Mouse (Mus musculus) midbrain, embryonic 16.5 days (tissue): Measurements from ENCODE around the gene Gse1. TPM values are rescaled to one million over a fixed set of nuclear protein-coding genes. Genes with fewer than 3 reads are reported as not detected.

Source experiments
- ATAC-seq: fragments of 200-750 bp; cut with Nextera tagmentation; 2 replicates; pipeline ENCODE4 v1.8.0; 2017; ENCODE audit warnings: moderate TSS enrichment
- H3K27ac ChIP-seq: fragments of 300-500 bp; sonication (generic); 2 replicates; pipeline ENCODE4 v1.5.1; 2014; ENCODE audit warnings: mild to moderate bottlenecking, low read length, mixed read lengths
- H3K27me3 ChIP-seq: fragments of 300-500 bp; sonication (generic); 2 replicates; pipeline ENCODE4 v1.6.1; 2014; ENCODE audit warnings: low read depth, low read length, mixed read lengths; ENCODE audit not compliant: control insufficient read depth, insufficient read depth
- H3K36me3 ChIP-seq: fragments of 300-500 bp; sonication (generic); 2 replicates; pipeline ENCODE4 v1.6.1; 2014; ENCODE audit warnings: mild to moderate bottlenecking, low read length, moderate library complexity, mixed read lengths; ENCODE audit not compliant: control insufficient read depth, insufficient read depth
- H3K4me1 ChIP-seq: fragments of 300-500 bp; sonication (generic); 2 replicates; pipeline ENCODE4 v1.6.1; 2014; ENCODE audit warnings: mild to moderate bottlenecking, low read length, mixed read lengths; ENCODE audit not compliant: control insufficient read depth, insufficient read depth
- H3K4me2 ChIP-seq: fragments of 300-500 bp; sonication (generic); 2 replicates; pipeline ENCODE4 v1.6.1; 2014; ENCODE audit warnings: mild to moderate bottlenecking, low read length, mixed read lengths
- H3K4me3 ChIP-seq: fragments of 300-500 bp; sonication (generic); 2 replicates; pipeline ENCODE4 v1.5.1; 2014; ENCODE audit warnings: low read depth, mild to moderate bottlenecking, low read length, moderate library complexity, mixed read lengths
- H3K9ac ChIP-seq: fragments of 300-500 bp; sonication (generic); 2 replicates; pipeline ENCODE4 v1.6.1; 2014; ENCODE audit warnings: low read depth, low read length, mixed read lengths
- H3K9me3 ChIP-seq: fragments of 300-500 bp; sonication (generic); replicated peaks from 2 replicates; pipeline ENCODE4 v1.6.1; 2014; ENCODE audit warnings: mild to moderate bottlenecking, low read length, mixed read lengths; ENCODE audit not compliant: control insufficient read depth, poor library complexity, severe bottlenecking
- WGBS: fragments of 180-500 bp; shearing (Covaris S2); extraction: QIAGEN DNeasy Blood & Tissue Kit; methylation state at CpG from one replicate; pipeline ENCODE4 v1.1.7; 2014; 5-methylcytosine and 5-hydroxymethylcytosine counted together
- polyA plus RNA-seq: library from polyadenylated mRNA; unstranded; fragments of >200 nt; fragmentation: Nextera tagmentation; extraction: Ambion mirVana; gene quantifications from 2 replicates; pipeline ENCODE4 v1.2.1, GENCODE M21; 2015

Gene Gse1
- polyA plus RNA-seq, 1 experiment from 2014 or later = 13.3 TPM

- H3K9ac ChIP-seq = no peak overlapping the region
- H3K27ac ChIP-seq = no peak overlapping the region
- H3K36me3 ChIP-seq = no peaks in the 10 kb centered on the region
- H3K9me3 ChIP-seq = no peaks in the 10 kb centered on the region
- no peak for ATAC-seq
- no peaks in the 10 kb centered on the region for H3K27me3 ChIP-seq
- no peak overlapping the region for H3K4me2 ChIP-seq
- WGBS = 63% methylated on average over 11 of the region's 11 CpGs
- 0 out of 2 replicates have a peak, but pooled peaks cover 5% of the 10 kb centered on the region for H3K4me1 ChIP-seq
- H3K4me3 ChIP-seq = no peak overlapping the region
These were observed 5.7 kb upstream of the Gse1 start for GRCm38 (mm10) chr8:120222548-120222947.

- H3K9ac ChIP-seq = 0 out of 2 replicates have a peak overlapping the region, but pooled peaks have one; percentile 20
- 50% methylated on average over 11 of the region's 11 CpGs for WGBS
- ATAC-seq = no peak
- peaks cover 6% of the 10 kb centered on the region; the same call in 1 of the 2 replicates for H3K27me3 ChIP-seq
- no peaks in the 10 kb centered on the region for H3K9me3 ChIP-seq
- no peak overlapping the region for H3K4me3 ChIP-seq
- H3K4me1 ChIP-seq = peaks cover 14% of the 10 kb centered on the region
- H3K4me2 ChIP-seq = no peak overlapping the region
- no peak overlapping the region for H3K27ac ChIP-seq
- H3K36me3 ChIP-seq = no peaks in the 10 kb centered on the region
These were observed 3.5 kb upstream of the Gse1 start for GRCm38 (mm10) chr8:120224521-120225420.

- WGBS = 27% methylated on average over 10 of the region's 10 CpGs
- peaks cover 14% of the 10 kb centered on the region; the same call in 1 of the 2 replicates for H3K27me3 ChIP-seq
- H3K27ac ChIP-seq = no peak overlapping the region
- H3K4me1 ChIP-seq = peaks cover 22% of the 10 kb centered on the region
- H3K9ac ChIP-seq = 0 out of 2 replicates have a peak overlapping the region, but pooled peaks have one; percentile 20
- H3K36me3 ChIP-seq = no peaks in the 10 kb centered on the region
- ATAC-seq = no peak
- H3K4me3 ChIP-seq = no peak overlapping the region
- H3K4me2 ChIP-seq = no peak overlapping the region
- H3K9me3 ChIP-seq = no peaks in the 10 kb centered on the region
These were observed 2.7 kb upstream of the Gse1 start for GRCm38 (mm10) chr8:120225421-120226151.

GRCm38 (mm10) chr8:120226700-120227577, 1.3 kb upstream of the Gse1 start:
- no peak overlapping the region; the same call in 1 of the 2 replicates for H3K4me2 ChIP-seq
- H3K36me3 ChIP-seq = no peaks in the 10 kb centered on the region
- no peak for ATAC-seq
- no peak overlapping the region for H3K4me3 ChIP-seq
- H3K9me3 ChIP-seq = no peaks in the 10 kb centered on the region
- WGBS = 51% methylated on average over 5 of the region's 5 CpGs
- H3K27ac ChIP-seq = no peak overlapping the region
- H3K27me3 ChIP-seq = peaks cover 14% of the 10 kb centered on the region; the same call in 1 of the 2 replicates
- H3K9ac ChIP-seq = no peak overlapping the region
- peaks cover 33% of the 10 kb centered on the region for H3K4me1 ChIP-seq

- no peak for ATAC-seq
These were observed 729 bp upstream of the Gse1 start for GRCm38 (mm10) chr8:120227578-120227876.

GRCm38 (mm10) chr8:120228781-120229573, 721 bp downstream of the Gse1 start:
- peak; percentile 46 for ATAC-seq
- Histone ChIP-seq H3K4me2 (peak overlapping the region; percentile 86), H3K27ac (peak overlapping the region; percentile 41; the same call in 1 of the 2 replicates), H3K9ac (peak overlapping the region; percentile 74), H3K36me3 (no peaks in the 10 kb centered on the region), H3K9me3 (no peaks in the 10 kb centered on the region), H3K4me1 (peaks cover 52% of the 10 kb centered on the region), H3K4me3 (peak overlapping the region; percentile 68), H3K27me3 (peaks cover 14% of the 10 kb centered on the region; the same call in 1 of the 2 replicates)
- under 1% methylated on average over 101 of the region's 125 CpGs for WGBS

More at GRCm38 (mm10) chr8:120227578-120227876, 729 bp upstream of the Gse1 start:
- H3K4me1 ChIP-seq = peaks cover 39% of the 10 kb centered on the region
- no peaks in the 10 kb centered on the region for H3K9me3 ChIP-seq
- peak overlapping the region; percentile 86 for H3K4me2 ChIP-seq
- no peak overlapping the region for H3K9ac ChIP-seq
- peaks cover 14% of the 10 kb centered on the region; the same call in 1 of the 2 replicates for H3K27me3 ChIP-seq
- H3K4me3 ChIP-seq = peak overlapping the region; percentile 68; the same call in 1 of the 2 replicates
- no peak overlapping the region for H3K27ac ChIP-seq
- H3K36me3 ChIP-seq = no peaks in the 10 kb centered on the region

- H3K9ac ChIP-seq = peak overlapping the region; percentile 74
- H3K27ac ChIP-seq = no peak overlapping the region
- H3K4me3 ChIP-seq = peak overlapping the region; percentile 68
- ATAC-seq = 0 out of 2 replicates have a peak, but pooled peaks have one; percentile 13
- peak overlapping the region; percentile 86 for H3K4me2 ChIP-seq
- peaks cover 14% of the 10 kb centered on the region; the same call in 1 of the 2 replicates for H3K27me3 ChIP-seq
- no peaks in the 10 kb centered on the region for H3K36me3 ChIP-seq
- peaks cover 56% of the 10 kb centered on the region for H3K4me1 ChIP-seq
- H3K9me3 ChIP-seq = no peaks in the 10 kb centered on the region
- WGBS = 2% methylated on average over 20 of the region's 22 CpGs
These were observed 1.3 kb downstream of the Gse1 start for GRCm38 (mm10) chr8:120229574-120229916.

- H3K4me3 ChIP-seq = peak overlapping the region; percentile 68
- H3K27ac ChIP-seq = no peak overlapping the region
- H3K4me2 ChIP-seq = peak overlapping the region; percentile 86
- ATAC-seq = peak; percentile 26; the same call in 1 of the 2 replicates
- no peaks in the 10 kb centered on the region for H3K9me3 ChIP-seq
- peaks cover 14% of the 10 kb centered on the region; the same call in 1 of the 2 replicates for H3K27me3 ChIP-seq
- 7% methylated on average over 22 of the region's 22 CpGs for WGBS
- no peaks in the 10 kb centered on the region for H3K36me3 ChIP-seq
- peak overlapping the region; percentile 74 for H3K9ac ChIP-seq
- H3K4me1 ChIP-seq = peaks cover 60% of the 10 kb centered on the region
These were observed 1.8 kb downstream of the Gse1 start for GRCm38 (mm10) chr8:120230081-120230480.
